Mouse (Mus musculus) midbrain, embryonic 16.5 days (tissue): ENCODE measurements around the gene Gm27021. TPM values are rescaled to one million over a fixed set of nuclear protein-coding genes. Genes with fewer than 3 reads are reported as not detected.
"Not testable (repeated sequence)": the region's sequence is repeated elsewhere in the genome, so short reads cannot be mapped to it uniquely, and the experiment has no call there.

ENCODE experiments used
- ATAC-seq: fragments of 200-750 bp; cut with Nextera tagmentation; 2 replicates; pipeline ENCODE4 v1.8.0; 2017; ENCODE audit warnings: moderate TSS enrichment
- H3K27ac ChIP-seq: fragments of 300-500 bp; sonication (generic); 2 replicates; pipeline ENCODE4 v1.5.1; 2014; ENCODE audit warnings: mild to moderate bottlenecking, low read length, mixed read lengths
- H3K27me3 ChIP-seq: fragments of 300-500 bp; sonication (generic); 2 replicates; pipeline ENCODE4 v1.6.1; 2014; ENCODE audit warnings: low read depth, low read length, mixed read lengths; ENCODE audit not compliant: control insufficient read depth, insufficient read depth
- H3K36me3 ChIP-seq: fragments of 300-500 bp; sonication (generic); 2 replicates; pipeline ENCODE4 v1.6.1; 2014; ENCODE audit warnings: mild to moderate bottlenecking, low read length, moderate library complexity, mixed read lengths; ENCODE audit not compliant: control insufficient read depth, insufficient read depth
- H3K4me1 ChIP-seq: fragments of 300-500 bp; sonication (generic); 2 replicates; pipeline ENCODE4 v1.6.1; 2014; ENCODE audit warnings: mild to moderate bottlenecking, low read length, mixed read lengths; ENCODE audit not compliant: control insufficient read depth, insufficient read depth
- H3K4me2 ChIP-seq: fragments of 300-500 bp; sonication (generic); 2 replicates; pipeline ENCODE4 v1.6.1; 2014; ENCODE audit warnings: mild to moderate bottlenecking, low read length, mixed read lengths
- H3K4me3 ChIP-seq: fragments of 300-500 bp; sonication (generic); 2 replicates; pipeline ENCODE4 v1.5.1; 2014; ENCODE audit warnings: low read depth, mild to moderate bottlenecking, low read length, moderate library complexity, mixed read lengths
- H3K9ac ChIP-seq: fragments of 300-500 bp; sonication (generic); 2 replicates; pipeline ENCODE4 v1.6.1; 2014; ENCODE audit warnings: low read depth, low read length, mixed read lengths
- H3K9me3 ChIP-seq: fragments of 300-500 bp; sonication (generic); replicated peaks from 2 replicates; pipeline ENCODE4 v1.6.1; 2014; ENCODE audit warnings: mild to moderate bottlenecking, low read length, mixed read lengths; ENCODE audit not compliant: control insufficient read depth, poor library complexity, severe bottlenecking
- WGBS: fragments of 180-500 bp; shearing (Covaris S2); extraction: QIAGEN DNeasy Blood & Tissue Kit; methylation state at CpG from one replicate; pipeline ENCODE4 v1.1.7; 2014; 5-methylcytosine and 5-hydroxymethylcytosine counted together
- polyA plus RNA-seq: library from polyadenylated mRNA; unstranded; fragments of >200 nt; fragmentation: Nextera tagmentation; extraction: Ambion mirVana; gene quantifications from 2 replicates; pipeline ENCODE4 v1.2.1, GENCODE M21; 2015

Gene Gm27021
- polyA plus RNA-seq, 1 experiment from 2014 or later: 5.6 TPM

- Histone ChIP-seq H3K9ac (no peak overlapping the region), H3K9me3 (no peaks in the 10 kb centered on the region), H3K27ac (no peak overlapping the region), H3K4me2 (no peak overlapping the region), H3K27me3 (no peaks in the 10 kb centered on the region), H3K4me3 (no peak overlapping the region), H3K4me1 (no peaks in the 10 kb centered on the region), H3K36me3 (no peaks in the 10 kb centered on the region)
- WGBS: 86% methylated on average over 7 of the region's 7 CpGs
- no peak for ATAC-seq
These were observed 20.6 kb upstream of the Gm27021 start for GRCm38 (mm10) chr8:120688511-120688910.

- H3K36me3 ChIP-seq: no peaks in the 10 kb centered on the region
- WGBS: 79% methylated on average over 8 of the region's 8 CpGs
- H3K4me2 ChIP-seq: no peak overlapping the region
- no peak overlapping the region for H3K27ac ChIP-seq
- no peaks in the 10 kb centered on the region for H3K27me3 ChIP-seq
- no peaks in the 10 kb centered on the region for H3K4me1 ChIP-seq
- no peaks in the 10 kb centered on the region for H3K9me3 ChIP-seq
- H3K4me3 ChIP-seq: no peak overlapping the region
- no peak for ATAC-seq
- H3K9ac ChIP-seq: no peak overlapping the region
These were observed 19.9 kb upstream of the Gm27021 start for GRCm38 (mm10) chr8:120687786-120688185.

GRCm38 (mm10) chr8:120686576-120686975 is 18.7 kb upstream of the Gm27021 start:
- no peak for ATAC-seq
- Histone ChIP-seq H3K27ac (no peak overlapping the region), H3K36me3 (no peaks in the 10 kb centered on the region), H3K27me3 (no peaks in the 10 kb centered on the region), H3K4me3 (no peak overlapping the region), H3K4me1 (no peaks in the 10 kb centered on the region), H3K9ac (no peak overlapping the region), H3K9me3 (no peaks in the 10 kb centered on the region), H3K4me2 (no peak overlapping the region)
- 83% methylated on average over 5 of the region's 5 CpGs for WGBS

- H3K4me3 ChIP-seq: no peak overlapping the region
- no peaks in the 10 kb centered on the region for H3K4me1 ChIP-seq
- no peak overlapping the region for H3K4me2 ChIP-seq
- no peaks in the 10 kb centered on the region for H3K27me3 ChIP-seq
- 81% methylated on average over 13 of the region's 13 CpGs for WGBS
- ATAC-seq: no peak
- no peaks in the 10 kb centered on the region for H3K9me3 ChIP-seq
- no peaks in the 10 kb centered on the region for H3K36me3 ChIP-seq
- H3K27ac ChIP-seq: no peak overlapping the region
- H3K9ac ChIP-seq: no peak overlapping the region
These were observed 18.2 kb upstream of the Gm27021 start for GRCm38 (mm10) chr8:120686051-120686450.

- WGBS: 82% methylated on average over 8 of the region's 8 CpGs
These were observed 17.7 kb upstream of the Gm27021 start for GRCm38 (mm10) chr8:120685591-120685990.

GRCm38 (mm10) chr8:120685097-120685496 is 17.2 kb upstream of the Gm27021 start:
- ATAC-seq: no peak
- Histone ChIP-seq H3K9ac (no peak overlapping the region), H3K4me3 (no peak overlapping the region), H3K27me3 (no peaks in the 10 kb centered on the region), H3K36me3 (no peaks in the 10 kb centered on the region), H3K4me1 (no peaks in the 10 kb centered on the region), H3K9me3 (no peaks in the 10 kb centered on the region), H3K27ac (no peak overlapping the region), H3K4me2 (no peak overlapping the region)
- WGBS: 77% methylated on average over 5 of the region's 5 CpGs

More at GRCm38 (mm10) chr8:120685591-120685990, 17.7 kb upstream of the Gm27021 start:
- H3K4me2 ChIP-seq: no peak overlapping the region
- no peak overlapping the region for H3K27ac ChIP-seq
- H3K4me3 ChIP-seq: no peak overlapping the region
- H3K27me3 ChIP-seq: no peaks in the 10 kb centered on the region
- H3K36me3 ChIP-seq: no peaks in the 10 kb centered on the region
- H3K9me3 ChIP-seq: no peaks in the 10 kb centered on the region
- H3K9ac ChIP-seq: no peak overlapping the region
- no peaks in the 10 kb centered on the region for H3K4me1 ChIP-seq
- no peak for ATAC-seq

GRCm38 (mm10) chr8:120684082-120684481 is 16.2 kb upstream of the Gm27021 start:
- Histone ChIP-seq H3K4me1 (no peaks in the 10 kb centered on the region), H3K36me3 (no peaks in the 10 kb centered on the region), H3K9ac (no peak overlapping the region), H3K27ac (no peak overlapping the region), H3K4me3 (no peak overlapping the region), H3K4me2 (no peak overlapping the region), H3K27me3 (no peaks in the 10 kb centered on the region), H3K9me3 (no peaks in the 10 kb centered on the region)
- 70% methylated on average over 5 of the region's 5 CpGs for WGBS
- ATAC-seq: no peak

- Histone ChIP-seq H3K9ac (no peak overlapping the region), H3K27me3 (no peaks in the 10 kb centered on the region), H3K4me1 (no peaks in the 10 kb centered on the region), H3K27ac (no peak overlapping the region), H3K9me3 (no peaks in the 10 kb centered on the region), H3K36me3 (no peaks in the 10 kb centered on the region), H3K4me3 (no peak overlapping the region), H3K4me2 (no peak overlapping the region)
- no peak for ATAC-seq
- WGBS: 16% methylated on average over 10 of the region's 10 CpGs
These were observed 15.7 kb upstream of the Gm27021 start for GRCm38 (mm10) chr8:120683602-120684001.

- Histone ChIP-seq H3K9me3 (no peaks in the 10 kb centered on the region), H3K4me3 (no peak overlapping the region), H3K27ac (no peak overlapping the region), H3K4me1 (no peaks in the 10 kb centered on the region), H3K4me2 (no peak overlapping the region), H3K9ac (no peak overlapping the region), H3K36me3 (no peaks in the 10 kb centered on the region), H3K27me3 (no peaks in the 10 kb centered on the region)
- ATAC-seq: no peak
- 78% methylated on average over 10 of the region's 10 CpGs for WGBS
These were observed 13.2 kb upstream of the Gm27021 start for GRCm38 (mm10) chr8:120681113-120681512.

- ATAC-seq, H3K4me1 ChIP-seq, H3K4me2 ChIP-seq, H3K9ac ChIP-seq, H3K27me3 ChIP-seq, H3K4me3 ChIP-seq, H3K36me3 ChIP-seq, H3K27ac ChIP-seq, H3K9me3 ChIP-seq: not testable (repeated sequence)
- WGBS: 56% methylated on average over 7 of the region's 7 CpGs
These were observed 12.5 kb upstream of the Gm27021 start for GRCm38 (mm10) chr8:120680405-120680804.
